ENCODE assay signal across 22 mouse cellular contexts in the genomic region with DNA sequence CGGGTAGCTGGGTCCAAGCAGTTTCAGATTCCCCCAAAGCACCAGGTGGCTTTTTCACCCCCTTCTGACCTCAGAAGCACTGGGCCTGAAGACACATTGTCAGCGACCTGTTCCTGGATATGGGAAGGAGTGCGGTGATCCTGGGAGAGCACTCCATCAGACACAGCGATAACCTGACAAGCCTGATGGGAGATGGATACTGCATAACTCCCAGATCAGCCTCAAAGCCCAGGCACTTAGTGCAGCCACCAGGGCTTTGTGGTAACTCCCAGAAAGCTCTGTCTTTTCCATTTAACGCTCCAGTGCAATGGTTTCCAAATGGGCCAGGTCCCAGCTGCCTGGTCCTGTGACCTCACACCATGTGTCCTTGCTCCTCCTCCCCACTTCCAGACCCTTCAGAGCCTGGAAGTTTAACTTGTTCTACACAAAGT.
A peak's percentile ranks its signal among the peaks of the same experiment; 100 is the strongest.
DNase-seq lines count a peak whose midpoint lies in the region; ATAC-seq lines count a peak whose summit lies in the region.
"Had no signal": no experiment of that assay in that cellular context is flagged by ENCODE, and none has a peak within 500 bp of the region (broad histone marks: within the 10 kb centered on the region; RNA-seq: fewer than 3 reads in every experiment).

No protein-coding gene starts in this region.

- H3K4me3 ChIP-seq in kidney, embryonic 16.5 days (ENCODE audit: low read length), result no peak overlapping the region
- H3K4me3 ChIP-seq in limb, embryonic 13.5 days, result no peak overlapping the region
- H3K4me3 ChIP-seq: embryonic facial prominence, embryonic 13.5 days; gastrocnemius, adult 2 months; heart, embryonic 15.5 days; hindbrain, embryonic 13.5 days; limb, embryonic 15.5 days; midbrain, embryonic 12.5 days; stomach, embryonic 15.5 days had no signal

- H3K9ac ChIP-seq in kidney, embryonic 16.5 days (replicated peaks; ENCODE audit: low read length), result no peak overlapping the region
- no peak overlapping the region for H3K9ac ChIP-seq in limb, embryonic 13.5 days
- H3K9ac ChIP-seq: embryonic facial prominence, embryonic 13.5 days; heart, embryonic 15.5 days; hindbrain, embryonic 13.5 days; limb, embryonic 15.5 days; liver, postnatal 0 days; midbrain, embryonic 12.5 days; stomach, embryonic 15.5 days had no signal

- DNase-seq in kidney, adult 8-10 months, result no peak
- peak; percentile 1 for DNase-seq in Muller cell, postnatal 12 days (ENCODE audit: inconsistent ontology term)
- peak; percentile 50 for DNase-seq in embryo, embryonic 10.5 days (ENCODE audit: low spot score)
- no peak for DNase-seq in thymus, adult 18-20 months
- DNase-seq in adrenal gland, postnatal 25 days, result no peak
- no peak for DNase-seq in adrenal gland, postnatal 14 days
- DNase-seq: adrenal gland, postnatal 36 days; cerebellum, postnatal 10 days; gastrocnemius, adult 2 months; heart, adult 18-20 months; layer of hippocampus, postnatal 36 days; liver, postnatal 0 days had no signal

- H3K4me2 ChIP-seq in kidney, embryonic 16.5 days (replicated peaks; ENCODE audit: low read depth, low read length), result no peak overlapping the region
- H3K4me2 ChIP-seq in limb, embryonic 13.5 days (replicated peaks), result no peak overlapping the region
- H3K4me2 ChIP-seq: embryonic facial prominence, embryonic 13.5 days; heart, embryonic 15.5 days; hindbrain, embryonic 13.5 days; limb, embryonic 15.5 days; midbrain, embryonic 12.5 days; stomach, embryonic 15.5 days had no signal

- peaks cover 24% of the 10 kb centered on the region for H3K4me1 ChIP-seq in kidney, embryonic 16.5 days (ENCODE audit: insufficient read depth, low read length)
- H3K4me1 ChIP-seq in limb, embryonic 13.5 days, result peaks cover 21% of the 10 kb centered on the region
- H3K4me1 ChIP-seq: embryonic facial prominence, embryonic 13.5 days; heart, embryonic 15.5 days; stomach, embryonic 15.5 days had no signal

- ATAC-seq in kidney, embryonic 16.5 days (ENCODE audit: low FRiP score, low TSS enrichment), result peak; percentile 81
- 0 out of 2 replicates have a peak, but pooled peaks have one; percentile 51 for ATAC-seq in limb, embryonic 13.5 days (ENCODE audit: low FRiP score, low read depth)
- ATAC-seq: intestine, postnatal 0 days; liver, postnatal 0 days had no signal

- no peaks in the 10 kb centered on the region for H3K27me3 ChIP-seq in kidney, embryonic 16.5 days (ENCODE audit: insufficient read depth, low read length)
- H3K27me3 ChIP-seq in limb, embryonic 13.5 days, result no peaks in the 10 kb centered on the region
- H3K27me3 ChIP-seq: embryonic facial prominence, embryonic 13.5 days; heart, embryonic 15.5 days; limb, embryonic 15.5 days; midbrain, embryonic 12.5 days; stomach, embryonic 15.5 days had no signal

- H3K36me3 ChIP-seq in kidney, embryonic 16.5 days (ENCODE audit: insufficient read depth, low read length), result 0 out of 2 replicates have a peak, but pooled peaks cover 3% of the 10 kb centered on the region
- H3K36me3 ChIP-seq in limb, embryonic 13.5 days, result no peaks in the 10 kb centered on the region; the same call in 1 of the 2 replicates
- H3K36me3 ChIP-seq: G1E; heart, embryonic 15.5 days; limb, embryonic 15.5 days; midbrain, embryonic 12.5 days; stomach, embryonic 15.5 days had no signal

- WGBS in kidney, embryonic 16.5 days, result 7% methylated on average over 5 of the region's 5 CpGs
- WGBS in limb, embryonic 13.5 days, result 10% methylated on average over 5 of the region's 5 CpGs

- H3K27ac ChIP-seq in kidney, embryonic 16.5 days (ENCODE audit: low read length), result peak overlapping the region; percentile 59; the same call in 1 of the 2 replicates
- no peak overlapping the region for H3K27ac ChIP-seq in limb, embryonic 13.5 days
- H3K27ac ChIP-seq: embryonic facial prominence, embryonic 13.5 days; gastrocnemius, adult 2 months; heart, embryonic 15.5 days; hindbrain, embryonic 13.5 days; limb, embryonic 15.5 days; midbrain, embryonic 12.5 days; stomach, embryonic 15.5 days had no signal

- no peaks in the 10 kb centered on the region for H3K9me3 ChIP-seq in kidney, embryonic 16.5 days (ENCODE audit: low read length)
- peaks cover 4% of the 10 kb centered on the region; the same call in 1 of the 2 replicates for H3K9me3 ChIP-seq in limb, embryonic 13.5 days
- H3K9me3 ChIP-seq: embryonic facial prominence, embryonic 13.5 days; heart, embryonic 15.5 days; limb, embryonic 15.5 days; stomach, embryonic 15.5 days had no signal

Comparison
In these comparisons a context has a peak if more than half of its experiments do, and no peak if none do; other contexts are left out.
1. DNase-seq: peak in Muller cell, postnatal 12 days (single experiment) and embryo, embryonic 10.5 days (single experiment); none in kidney, adult 8-10 months (0 of 2), thymus, adult 18-20 months (0 of 2), adrenal gland, postnatal 25 days (single experiment) and adrenal gland, postnatal 14 days (single experiment).